Mouse (Mus musculus): ENCODE results near the gene Usp47. TPM values are rescaled to one million over a fixed set of nuclear protein-coding genes. Genes with fewer than 3 reads are reported as not detected.

Usp47 gene
- polyA plus RNA-seq, 1 experiment from 2014 or later, result 63.8 TPM

- Histone ChIP-seq H3K4me1 (ENCODE audit: control insufficient read depth, insufficient read depth, low read length) (peaks cover 4% of the 10 kb centered on the region; the same call in 1 of the 2 replicates), H3K27ac (ENCODE audit: low read length) (no peak overlapping the region), H3K36me3 (ENCODE audit: control insufficient read depth, insufficient read depth, low read length) (no peaks in the 10 kb centered on the region), H3K9ac (ENCODE audit: low read length) (no peak overlapping the region), H3K4me2 (ENCODE audit: low read depth, low read length) (no peak overlapping the region), H3K27me3 (ENCODE audit: control insufficient read depth, insufficient read depth, low read length) (no peaks in the 10 kb centered on the region), H3K4me3 (replicated peaks; ENCODE audit: low read length) (no peak overlapping the region), H3K9me3 (replicated peaks; ENCODE audit: control insufficient read depth, low read length) (no peaks in the 10 kb centered on the region)
- ATAC-seq (ENCODE audit: insufficient read depth, low FRiP score), result no peak
- WGBS, result 81% methylated on average over 4 of the region's 4 CpGs
Measured at GRCm38 (mm10) chr7:112135161-112135560, 111.9 kb downstream of the Usp47 start.

- Histone ChIP-seq H3K9ac (ENCODE audit: low read length) (no peak overlapping the region), H3K4me1 (ENCODE audit: control insufficient read depth, insufficient read depth, low read length) (peaks cover 4% of the 10 kb centered on the region; the same call in 1 of the 2 replicates), H3K36me3 (ENCODE audit: control insufficient read depth, insufficient read depth, low read length) (no peaks in the 10 kb centered on the region), H3K9me3 (replicated peaks; ENCODE audit: control insufficient read depth, low read length) (no peaks in the 10 kb centered on the region), H3K4me3 (replicated peaks; ENCODE audit: low read length) (no peak overlapping the region), H3K27ac (ENCODE audit: low read length) (no peak overlapping the region), H3K4me2 (ENCODE audit: low read depth, low read length) (no peak overlapping the region), H3K27me3 (ENCODE audit: control insufficient read depth, insufficient read depth, low read length) (no peaks in the 10 kb centered on the region)
- WGBS, result 76% methylated on average over 5 of the region's 5 CpGs
- ATAC-seq (ENCODE audit: insufficient read depth, low FRiP score), result no peak
Measured at GRCm38 (mm10) chr7:112136537-112136936, 113.2 kb downstream of the Usp47 start.

DNA sequence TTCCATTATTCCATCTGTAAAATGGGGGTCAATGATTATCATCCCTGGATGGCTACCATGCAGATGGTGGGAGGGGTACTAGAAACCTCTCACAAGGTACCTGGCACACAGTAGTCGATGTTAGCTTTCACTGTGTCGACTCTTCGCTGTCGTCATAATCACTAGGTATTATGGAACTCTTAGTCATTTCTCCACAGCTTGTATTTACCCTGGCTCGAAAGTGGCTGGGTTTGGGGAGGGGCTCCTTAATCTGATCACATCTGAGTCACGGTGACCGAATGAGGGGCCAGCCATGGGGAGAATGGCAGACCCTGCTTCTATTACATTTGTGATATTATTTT is 114.8 kb downstream of the Usp47 start:
- Histone ChIP-seq H3K4me2 (ENCODE audit: low read depth, low read length) (no peak overlapping the region), H3K4me3 (replicated peaks; ENCODE audit: low read length) (no peak overlapping the region), H3K27me3 (ENCODE audit: control insufficient read depth, insufficient read depth, low read length) (no peaks in the 10 kb centered on the region), H3K4me1 (ENCODE audit: control insufficient read depth, insufficient read depth, low read length) (peaks cover 4% of the 10 kb centered on the region; the same call in 1 of the 2 replicates), H3K9ac (ENCODE audit: low read length) (no peak overlapping the region), H3K9me3 (replicated peaks; ENCODE audit: control insufficient read depth, low read length) (no peaks in the 10 kb centered on the region), H3K36me3 (ENCODE audit: control insufficient read depth, insufficient read depth, low read length) (no peaks in the 10 kb centered on the region), H3K27ac (ENCODE audit: low read length) (peak overlapping the region; percentile 1; the same call in 1 of the 2 replicates)
- 58% methylated on average over 7 of the region's 7 CpGs for WGBS
- ATAC-seq (ENCODE audit: insufficient read depth, low FRiP score), result no peak

DNA sequence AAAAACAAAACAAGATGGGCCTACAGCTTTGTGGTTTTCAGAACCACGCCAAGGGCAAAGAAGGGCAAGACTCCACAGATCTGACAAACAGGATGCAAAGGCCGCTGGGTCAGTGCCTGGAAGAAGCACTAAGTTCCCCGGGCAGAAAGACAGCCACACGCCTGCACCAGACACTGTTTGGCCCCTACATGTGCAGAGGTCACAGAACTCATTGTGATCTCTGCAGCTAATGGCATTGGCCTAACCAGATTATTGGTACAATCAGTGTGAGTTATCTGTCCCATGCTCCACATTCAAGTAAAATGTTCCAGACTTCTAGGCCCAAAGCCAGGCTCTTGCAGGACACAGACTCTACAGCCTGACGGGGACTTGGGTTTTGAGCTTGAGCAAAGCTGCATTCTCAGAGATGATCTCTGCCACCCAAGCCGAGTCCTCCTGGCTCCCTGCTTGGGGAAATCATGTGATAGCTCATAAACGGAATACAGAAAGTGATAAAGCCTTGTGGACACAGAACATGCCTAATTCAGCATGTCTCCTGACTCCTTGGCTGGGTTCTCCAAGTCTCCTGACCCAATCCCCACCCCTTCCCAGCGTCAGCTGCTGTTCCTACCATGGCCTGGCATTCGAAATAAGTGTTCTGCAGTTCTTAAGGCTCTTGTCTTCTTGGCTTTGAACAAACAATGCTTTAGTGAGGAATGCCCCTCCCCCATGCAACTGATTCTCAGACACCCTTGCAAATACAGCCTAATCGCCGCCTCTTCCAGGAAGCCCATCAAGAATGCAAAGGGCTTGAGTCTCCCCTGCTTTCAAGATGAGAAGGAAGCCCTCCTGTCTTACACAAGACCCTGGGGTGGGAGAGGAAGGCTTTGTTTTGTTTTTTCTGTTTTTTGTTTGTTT is 115.5 kb downstream of the Usp47 start:
- Histone ChIP-seq H3K27ac (ENCODE audit: low read length) (peak overlapping the region; percentile 1; the same call in 1 of the 2 replicates), H3K27me3 (ENCODE audit: control insufficient read depth, insufficient read depth, low read length) (no peaks in the 10 kb centered on the region), H3K36me3 (ENCODE audit: control insufficient read depth, insufficient read depth, low read length) (no peaks in the 10 kb centered on the region), H3K4me1 (ENCODE audit: control insufficient read depth, insufficient read depth, low read length) (peaks cover 4% of the 10 kb centered on the region; the same call in 1 of the 2 replicates), H3K4me2 (ENCODE audit: low read depth, low read length) (no peak overlapping the region), H3K4me3 (replicated peaks; ENCODE audit: low read length) (no peak overlapping the region), H3K9ac (ENCODE audit: low read length) (no peak overlapping the region), H3K9me3 (replicated peaks; ENCODE audit: control insufficient read depth, low read length) (no peaks in the 10 kb centered on the region)
- WGBS, result 58% methylated on average over 11 of the region's 11 CpGs
- no peak for ATAC-seq (ENCODE audit: insufficient read depth, low FRiP score)

- Histone ChIP-seq H3K9ac (ENCODE audit: low read length) (no peak overlapping the region), H3K4me3 (replicated peaks; ENCODE audit: low read length) (no peak overlapping the region), H3K4me2 (ENCODE audit: low read depth, low read length) (no peak overlapping the region), H3K4me1 (ENCODE audit: control insufficient read depth, insufficient read depth, low read length) (peaks cover 4% of the 10 kb centered on the region; the same call in 1 of the 2 replicates), H3K36me3 (ENCODE audit: control insufficient read depth, insufficient read depth, low read length) (no peaks in the 10 kb centered on the region), H3K27me3 (ENCODE audit: control insufficient read depth, insufficient read depth, low read length) (no peaks in the 10 kb centered on the region), H3K9me3 (replicated peaks; ENCODE audit: control insufficient read depth, low read length) (no peaks in the 10 kb centered on the region), H3K27ac (ENCODE audit: low read length) (no peak overlapping the region)
- WGBS, result 86% methylated on average over 2 of the region's 2 CpGs
- ATAC-seq (ENCODE audit: insufficient read depth, low FRiP score), result 0 out of 2 replicates have a peak, but pooled peaks have one; percentile 11
Measured at GRCm38 (mm10) chr7:112140725-112141124, 117.4 kb downstream of the Usp47 start.

DNA sequence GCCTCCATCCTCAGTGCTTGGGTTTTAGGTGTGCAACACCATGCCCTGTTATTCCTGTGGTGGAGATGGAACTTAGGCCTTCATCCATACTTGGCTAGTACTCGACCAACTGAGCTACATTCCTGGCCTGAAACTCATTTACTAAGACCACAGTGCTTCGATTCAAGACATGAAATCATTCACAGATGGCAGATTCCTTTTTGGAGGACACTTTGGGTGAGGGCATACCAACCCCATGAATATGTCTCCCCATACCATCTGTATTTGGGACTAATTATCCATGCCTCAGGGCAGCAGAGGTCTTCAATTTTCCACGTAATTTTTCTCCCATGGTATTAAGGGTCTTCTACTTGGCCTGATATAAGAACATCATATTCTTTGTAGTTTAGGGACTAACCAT is 119.3 kb downstream of the Usp47 start:
- WGBS, result 79% methylated on average over 3 of the region's 3 CpGs
- Histone ChIP-seq H3K36me3 (ENCODE audit: control insufficient read depth, insufficient read depth, low read length) (no peaks in the 10 kb centered on the region), H3K27ac (ENCODE audit: low read length) (no peak overlapping the region)

GRCm38 (mm10) chr7:112143090-112143500 is 119.8 kb downstream of the Usp47 start:
- H3K4me1 ChIP-seq (ENCODE audit: control insufficient read depth, insufficient read depth, low read length), result peaks cover 4% of the 10 kb centered on the region; the same call in 1 of the 2 replicates
- H3K4me3 ChIP-seq (replicated peaks; ENCODE audit: low read length), result no peak overlapping the region
- no peak overlapping the region for H3K27ac ChIP-seq (ENCODE audit: low read length)
- H3K36me3 ChIP-seq (ENCODE audit: control insufficient read depth, insufficient read depth, low read length), result no peaks in the 10 kb centered on the region
- H3K9me3 ChIP-seq (replicated peaks; ENCODE audit: control insufficient read depth, low read length), result no peaks in the 10 kb centered on the region
- H3K9ac ChIP-seq (ENCODE audit: low read length), result no peak overlapping the region
- ATAC-seq (ENCODE audit: insufficient read depth, low FRiP score), result no peak
- 47% methylated on average over 7 of the region's 7 CpGs for WGBS
- H3K4me2 ChIP-seq (ENCODE audit: low read depth, low read length), result no peak overlapping the region
- H3K27me3 ChIP-seq (ENCODE audit: control insufficient read depth, insufficient read depth, low read length), result no peaks in the 10 kb centered on the region

More for the DNA sequence above, 119.3 kb downstream of the Usp47 start:
- H3K4me3 ChIP-seq (replicated peaks; ENCODE audit: low read length), result no peak overlapping the region
- ATAC-seq (ENCODE audit: insufficient read depth, low FRiP score), result no peak
- no peaks in the 10 kb centered on the region for H3K9me3 ChIP-seq (replicated peaks; ENCODE audit: control insufficient read depth, low read length)
- no peaks in the 10 kb centered on the region for H3K27me3 ChIP-seq (ENCODE audit: control insufficient read depth, insufficient read depth, low read length)
- H3K9ac ChIP-seq (ENCODE audit: low read length), result no peak overlapping the region
- no peak overlapping the region for H3K4me2 ChIP-seq (ENCODE audit: low read depth, low read length)
- H3K4me1 ChIP-seq (ENCODE audit: control insufficient read depth, insufficient read depth, low read length), result peaks cover 4% of the 10 kb centered on the region; the same call in 1 of the 2 replicates

DNA sequence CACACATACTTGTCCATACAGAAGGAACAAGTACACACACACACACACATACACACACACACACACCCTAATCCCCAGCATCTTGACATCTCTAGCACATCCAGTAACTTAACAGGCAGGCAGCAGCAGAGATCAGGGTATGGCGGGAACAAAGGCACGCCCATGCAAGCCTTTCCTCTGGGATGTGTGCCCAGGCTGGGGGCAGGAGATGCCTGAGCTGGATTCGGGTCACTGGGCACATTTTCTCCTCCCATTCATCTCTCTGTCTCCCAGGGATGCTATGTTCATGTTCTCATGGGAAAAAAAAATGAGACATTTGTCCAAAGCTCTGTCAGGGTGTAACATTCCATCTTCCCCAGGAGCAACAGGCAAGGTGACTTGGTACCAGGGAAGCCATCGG is 120.7 kb downstream of the Usp47 start:
- WGBS, result 57% methylated on average over 4 of the region's 4 CpGs
- no peaks in the 10 kb centered on the region for H3K27me3 ChIP-seq (ENCODE audit: control insufficient read depth, insufficient read depth, low read length)
- ATAC-seq (ENCODE audit: insufficient read depth, low FRiP score), result 0 out of 2 replicates have a peak, but pooled peaks have one; percentile 30
- no peaks in the 10 kb centered on the region for H3K4me1 ChIP-seq (ENCODE audit: control insufficient read depth, insufficient read depth, low read length)
- no peaks in the 10 kb centered on the region for H3K36me3 ChIP-seq (ENCODE audit: control insufficient read depth, insufficient read depth, low read length)
- no peak overlapping the region for H3K4me2 ChIP-seq (ENCODE audit: low read depth, low read length)
- no peaks in the 10 kb centered on the region for H3K9me3 ChIP-seq (replicated peaks; ENCODE audit: control insufficient read depth, low read length)
- no peak overlapping the region for H3K27ac ChIP-seq (ENCODE audit: low read length)
- H3K4me3 ChIP-seq (replicated peaks; ENCODE audit: low read length), result no peak overlapping the region
- H3K9ac ChIP-seq (ENCODE audit: low read length), result no peak overlapping the region

GRCm38 (mm10) chr7:112144646-112145179 is 121.4 kb downstream of the Usp47 start:
- no peak overlapping the region for H3K4me3 ChIP-seq (replicated peaks; ENCODE audit: low read length)
- no peak overlapping the region for H3K4me2 ChIP-seq (ENCODE audit: low read depth, low read length)
- H3K27ac ChIP-seq (ENCODE audit: low read length), result 0 out of 2 replicates have a peak overlapping the region, but pooled peaks have one; percentile 32
- H3K27me3 ChIP-seq (ENCODE audit: control insufficient read depth, insufficient read depth, low read length), result no peaks in the 10 kb centered on the region
- 58% methylated on average over 11 of the region's 11 CpGs for WGBS
- no peak for ATAC-seq (ENCODE audit: insufficient read depth, low FRiP score)
- H3K4me1 ChIP-seq (ENCODE audit: control insufficient read depth, insufficient read depth, low read length), result no peaks in the 10 kb centered on the region
- no peak overlapping the region for H3K9ac ChIP-seq (ENCODE audit: low read length)
- no peaks in the 10 kb centered on the region for H3K36me3 ChIP-seq (ENCODE audit: control insufficient read depth, insufficient read depth, low read length)
- H3K9me3 ChIP-seq (replicated peaks; ENCODE audit: control insufficient read depth, low read length), result no peaks in the 10 kb centered on the region

Measured in stomach, embryonic 16.5 days (tissue).